Mouse (Mus musculus) cortical plate, adult 2 months (tissue): ENCODE data around the gene Rbm39. TPM values are rescaled to one million over a fixed set of nuclear protein-coding genes. Genes with fewer than 3 reads are reported as not detected.
"Not testable (repeated sequence)": the region's sequence is repeated elsewhere in the genome, so short reads cannot be mapped to it uniquely, and the experiment has no call there.

Source experiments
- H3K27ac ChIP-seq: fragments of 200-500 bp; 2 replicates; pipeline ENCODE4 v1.5.1; 2012; ENCODE audit warnings: low read length, control low read depth, inconsistent platforms; ENCODE audit not compliant: insufficient read depth
- H3K4me1 ChIP-seq: fragments of 200-500 bp; 2 replicates; pipeline ENCODE4 v1.6.1; 2011; ENCODE audit warnings: low read length; ENCODE audit not compliant: control insufficient read depth, insufficient read depth
- H3K4me3 ChIP-seq: fragments of 200-500 bp; 2 replicates; pipeline ENCODE4 v1.5.1; 2011; ENCODE audit warnings: mild to moderate bottlenecking, low read length, control low read depth; ENCODE audit not compliant: insufficient read depth
- CTCF ChIP-seq: fragments of 200-500 bp; IDR thresholded peaks from 2 replicates; pipeline ENCODE4 v1.5.1; 2011; ENCODE audit warnings: mild to moderate bottlenecking, control low read depth, low read length; ENCODE audit not compliant: insufficient read depth; ENCODE audit errors: extremely low read depth
- POLR2A ChIP-seq: fragments of 200-500 bp; IDR thresholded peaks from 2 replicates; pipeline ENCODE4 v1.6.1; 2011; ENCODE audit warnings: mild to moderate bottlenecking, low read length, control low read depth; ENCODE audit not compliant: insufficient read depth; ENCODE audit errors: extremely low read depth
- polyA plus RNA-seq: library from polyadenylated mRNA; depleted of rRNA; stranded (reverse); fragments of >200 nt; gene quantifications from 2 replicates; pipeline ENCODE4 v1.2.3, GENCODE M21; 2012

The Rbm39 gene
- polyA plus RNA-seq, 1 experiment, result 131 TPM

DNA sequence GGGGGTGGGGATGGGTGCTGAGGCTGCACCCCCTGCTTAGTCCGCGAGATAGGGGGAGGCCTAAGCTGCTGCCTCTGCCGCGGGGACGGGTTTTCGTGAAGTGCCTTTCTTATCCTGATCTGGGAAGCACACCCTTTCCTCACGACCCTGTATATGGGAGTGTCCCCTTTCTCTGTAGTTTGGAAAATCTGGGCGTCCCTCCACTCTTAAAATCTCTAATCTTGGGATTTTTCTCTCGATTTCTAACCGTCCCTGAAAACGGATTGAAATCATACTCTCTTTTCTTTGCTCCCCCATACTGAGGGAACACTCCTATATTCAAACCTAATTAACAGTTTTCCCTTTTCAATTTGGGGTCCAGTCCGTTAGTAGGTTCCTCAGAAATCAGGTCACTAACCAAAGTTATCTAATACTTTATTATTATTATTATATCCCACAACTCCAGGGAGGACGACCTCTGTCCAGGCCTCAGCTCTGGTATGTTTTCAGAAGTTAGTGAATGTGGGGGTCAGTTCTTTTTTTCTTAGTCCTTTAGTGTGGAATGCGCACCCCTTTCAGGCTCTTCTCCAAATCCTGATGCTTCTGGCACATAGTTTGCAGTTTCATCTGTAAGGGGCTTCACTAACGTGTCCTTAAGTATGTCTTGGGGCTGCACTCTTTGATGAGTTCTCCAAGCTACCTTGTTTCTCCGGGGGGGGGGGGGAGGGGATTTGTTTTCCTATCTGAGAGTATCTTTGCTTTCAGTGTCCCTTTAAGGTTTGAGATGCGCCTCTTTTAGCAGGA lies 17.3 kb upstream of the Rbm39 start:
- Histone ChIP-seq H3K4me3 (peak overlapping the region; percentile 63), H3K4me1 (peaks cover 3% of the 10 kb centered on the region; the same call in 1 of the 2 replicates), H3K27ac (no peak overlapping the region)
- no peak for TF ChIP-seq POLR2A
- TF ChIP-seq CTCF, result no peak

DNA sequence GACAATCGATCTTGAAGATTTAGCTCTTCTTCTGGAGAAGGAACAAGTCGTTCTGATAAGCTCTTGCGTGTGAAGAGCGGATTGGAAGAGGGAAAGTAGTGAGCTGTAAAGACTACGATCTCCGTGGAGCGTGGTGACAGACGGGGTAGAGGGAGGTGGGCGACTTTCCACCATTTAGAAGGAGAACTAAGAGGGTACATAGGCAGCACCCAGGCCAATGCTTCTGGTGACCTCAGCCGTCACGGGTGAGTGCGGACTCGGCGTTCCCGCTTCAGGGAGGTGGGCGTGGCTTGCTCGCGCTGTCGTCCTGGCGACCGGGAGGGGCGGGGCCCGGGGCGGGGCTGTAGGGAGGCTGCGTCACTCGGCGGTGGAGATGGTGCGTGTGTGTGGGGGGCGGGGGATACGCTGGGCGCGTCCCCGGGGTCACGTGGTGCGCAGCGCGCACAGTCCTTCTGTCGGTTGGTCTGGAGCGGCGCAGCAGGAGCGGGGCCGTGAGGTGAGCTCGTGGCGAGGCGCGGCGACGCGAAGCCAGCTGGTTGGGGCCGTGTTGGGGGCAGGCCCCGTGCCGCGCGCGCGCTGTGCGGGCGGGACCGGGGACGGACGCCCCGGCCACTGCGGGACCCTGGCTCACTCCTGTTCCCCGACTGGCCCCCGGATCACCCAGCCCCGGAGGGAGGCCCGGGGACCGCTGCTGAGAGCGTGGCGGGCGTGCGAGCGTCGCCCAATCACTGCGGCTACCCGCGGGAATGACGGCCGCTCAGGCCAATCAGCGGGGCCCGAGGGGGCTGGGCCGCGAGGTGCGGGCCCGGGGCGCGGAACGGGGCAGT lies 16.5 kb upstream of the Rbm39 start, which contains the start of gene Phf20:
TSS of gene Phf20 (plus strand) at position 165 of the 827 bp plus-strand sequence.
- H3K4me1 ChIP-seq, result peaks cover 3% of the 10 kb centered on the region; the same call in 1 of the 2 replicates
- peak within 1 kb of the TSS; percentile 63 for H3K4me3 ChIP-seq
- no peak for TF ChIP-seq CTCF
- TF ChIP-seq POLR2A, result peak; percentile 84
- peak within 1 kb of the TSS; percentile 98 for H3K27ac ChIP-seq

DNA sequence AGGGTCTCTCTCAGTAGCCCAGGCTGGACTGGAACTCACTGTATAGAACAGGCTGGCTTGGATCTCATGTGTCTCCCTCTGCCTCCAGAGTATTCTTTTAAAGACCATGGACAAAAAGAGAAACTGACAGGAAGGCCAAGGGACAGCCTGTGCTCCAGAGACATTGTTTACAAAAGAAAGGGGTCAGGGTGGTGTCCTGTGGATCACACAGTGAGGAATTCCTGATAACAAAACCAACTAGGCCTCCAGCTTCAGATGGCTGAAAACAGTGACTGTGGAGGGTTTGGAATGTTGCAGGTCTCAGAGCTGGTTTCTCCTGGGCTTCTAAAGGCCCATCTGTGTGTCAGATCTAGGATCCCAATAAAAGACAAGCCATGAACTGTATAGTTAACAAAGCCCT lies 14.5 kb upstream of the Rbm39 start:
- peaks cover 3% of the 10 kb centered on the region; the same call in 1 of the 2 replicates for H3K4me1 ChIP-seq
- TF ChIP-seq CTCF, result no peak
- TF ChIP-seq POLR2A, result no peak

DNA sequence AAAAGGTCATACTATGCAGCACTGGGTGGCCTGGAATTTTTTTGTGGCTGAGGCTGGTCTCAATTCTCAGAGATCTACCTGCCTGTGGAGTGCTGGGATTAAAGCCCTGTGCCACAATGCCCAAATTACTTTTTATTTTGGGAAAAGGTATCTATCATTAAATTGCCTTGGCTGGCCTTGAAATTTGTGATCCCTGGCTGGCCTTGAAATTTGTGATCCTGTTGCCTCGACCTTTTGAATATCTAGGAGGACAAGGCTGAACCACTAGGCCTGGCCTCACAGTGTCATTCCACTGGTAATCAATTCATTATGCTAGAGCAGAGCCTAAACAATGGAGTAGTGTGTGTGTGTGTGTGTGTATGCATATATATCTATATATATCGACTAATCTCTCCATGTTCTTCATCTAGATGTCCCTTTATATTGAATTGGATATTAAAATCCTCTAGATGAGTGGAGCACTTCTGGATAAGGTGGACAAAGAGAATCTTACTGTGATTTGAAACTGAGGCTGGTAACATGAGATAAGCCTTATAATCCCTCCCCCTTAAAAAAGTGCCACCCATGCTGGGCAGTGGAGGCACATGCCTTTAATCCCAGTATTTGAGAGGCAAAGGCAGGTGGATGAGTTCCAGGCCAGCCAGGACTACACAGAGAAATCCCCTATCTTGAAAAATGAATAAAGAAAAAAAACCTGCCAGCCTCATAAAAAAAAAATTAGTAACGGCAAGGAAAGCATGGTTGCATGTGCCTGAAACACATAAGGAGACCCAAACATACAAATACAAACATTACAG lies 13.2 kb upstream of the Rbm39 start:
- Histone ChIP-seq H3K27ac (no peak overlapping the region), H3K4me3 (no peak overlapping the region), H3K4me1 (peaks cover 2% of the 10 kb centered on the region; the same call in 1 of the 2 replicates)
- TF ChIP-seq CTCF (no peak), POLR2A (no peak)

More for the DNA sequence above, 14.5 kb upstream of the Rbm39 start:
- H3K27ac ChIP-seq, result no peak overlapping the region
- no peak overlapping the region for H3K4me3 ChIP-seq

DNA sequence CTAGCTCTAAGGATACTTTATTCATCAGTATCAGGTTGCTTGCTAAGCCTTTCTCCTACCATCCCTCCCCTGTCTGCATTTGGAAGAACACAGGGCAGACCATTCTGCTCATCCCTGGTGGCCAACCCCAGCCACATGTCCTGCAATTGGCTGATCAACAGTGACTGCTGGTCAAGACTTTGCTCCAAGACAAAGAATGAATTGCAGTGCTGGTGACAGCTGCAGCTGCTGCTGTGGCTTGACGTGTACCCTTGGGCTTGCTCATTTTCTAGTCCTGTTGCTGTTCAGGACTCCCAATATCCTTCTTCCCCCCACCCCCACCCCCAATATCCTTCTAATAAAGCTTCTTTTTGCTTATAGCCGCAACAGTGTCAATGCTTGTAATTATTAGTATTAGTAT lies 12.0 kb upstream of the Rbm39 start:
- no peak overlapping the region for H3K4me3 ChIP-seq
- H3K27ac ChIP-seq, result no peak overlapping the region
- TF ChIP-seq POLR2A (no peak), CTCF (no peak)
- no peaks in the 10 kb centered on the region for H3K4me1 ChIP-seq

DNA sequence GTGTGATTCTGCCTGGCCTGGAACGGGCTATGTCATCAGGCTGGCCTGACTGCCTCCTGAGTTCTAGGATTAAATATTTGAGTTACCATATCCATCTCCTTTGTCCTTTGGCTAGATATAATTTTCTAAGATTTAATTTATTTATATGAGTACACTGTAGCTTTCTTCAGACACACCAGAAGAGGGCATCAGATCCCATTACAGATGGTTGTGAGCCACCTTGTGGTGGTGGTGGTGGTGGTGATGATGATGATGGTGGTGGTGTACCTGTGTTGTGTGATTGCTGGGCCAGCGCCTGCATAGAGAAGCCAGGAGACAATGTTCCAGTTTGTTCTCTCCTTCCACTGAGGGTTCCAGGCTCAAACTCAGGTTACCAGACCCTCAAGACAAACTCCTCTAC lies 11.5 kb upstream of the Rbm39 start:
- Histone ChIP-seq H3K27ac (no peak overlapping the region), H3K4me1 (no peaks in the 10 kb centered on the region), H3K4me3 (no peak overlapping the region)
- 0 out of 2 replicates have a peak, but pooled peaks have one; percentile 0 for TF ChIP-seq CTCF
- no peak for TF ChIP-seq POLR2A

DNA sequence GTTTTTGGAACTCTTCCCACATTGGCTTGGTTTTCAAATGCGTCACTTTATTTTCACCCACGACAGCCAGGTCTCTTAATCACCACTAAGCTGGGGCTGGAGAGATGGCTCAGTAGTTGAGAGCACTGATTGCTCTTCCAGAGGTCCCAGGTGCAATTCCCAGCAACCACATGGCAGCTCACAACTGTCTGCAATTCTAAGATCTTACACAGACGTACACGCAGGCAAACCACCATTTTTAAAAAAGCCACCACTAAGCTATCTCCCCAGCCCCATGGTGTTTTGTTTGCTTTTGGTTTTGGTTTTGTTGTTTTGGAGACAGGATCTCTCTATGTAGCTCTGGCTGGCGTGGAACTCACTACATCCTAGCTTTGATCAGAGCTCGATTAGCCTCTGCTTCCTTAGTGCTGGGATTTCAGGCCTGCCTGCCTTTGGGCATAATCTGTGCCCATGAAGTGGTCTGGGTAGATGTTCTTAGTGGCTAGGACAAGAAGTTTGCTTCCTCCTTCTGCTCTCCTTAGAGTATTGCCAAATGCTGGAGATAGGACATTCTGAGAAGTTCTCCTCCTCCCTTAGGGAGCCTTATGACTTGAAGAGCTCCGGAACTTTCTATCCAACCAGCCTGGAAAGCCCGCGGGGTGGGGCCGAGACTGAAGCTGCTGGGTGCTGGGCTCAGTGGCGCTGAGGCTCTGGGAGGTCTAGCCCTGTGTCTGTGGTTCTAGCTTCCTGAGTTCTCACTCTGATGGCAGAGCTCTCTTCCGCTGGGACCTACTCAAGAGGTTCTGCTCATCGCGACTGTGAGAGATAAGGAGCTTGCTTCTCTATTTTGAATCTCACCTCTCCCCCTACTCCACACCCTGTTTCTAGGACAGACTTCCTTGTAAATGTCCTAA lies 10.2 kb upstream of the Rbm39 start:
- no peaks in the 10 kb centered on the region for H3K4me1 ChIP-seq
- TF ChIP-seq POLR2A (no peak), CTCF (no peak)
- no peak overlapping the region for H3K27ac ChIP-seq
- no peak overlapping the region for H3K4me3 ChIP-seq

DNA sequence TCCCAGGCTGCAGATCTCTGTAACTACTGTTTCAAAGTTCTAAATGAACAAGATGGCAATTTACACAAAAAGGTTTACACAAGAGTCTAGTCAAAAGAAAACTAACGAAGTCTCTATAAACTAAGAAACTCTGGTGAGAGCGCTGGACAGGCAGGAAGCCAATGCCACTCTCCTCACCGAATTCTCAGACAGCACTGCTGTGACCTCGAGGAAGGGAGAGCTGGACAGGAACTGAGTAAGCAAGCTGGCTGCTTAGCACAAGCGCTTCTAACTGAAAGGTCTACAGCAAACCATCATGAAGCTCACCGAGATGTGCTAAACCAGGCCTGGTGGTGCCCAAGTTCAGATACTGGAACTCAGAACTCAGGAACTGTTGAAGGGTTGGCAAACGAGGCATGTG lies 9.2 kb upstream of the Rbm39 start:
- not testable (repeated sequence) for H3K4me3 ChIP-seq, H3K27ac ChIP-seq, H3K4me1 ChIP-seq
